Mouse (Mus musculus): ENCODE measurements at regions not wholly inside any gene's neighbourhood (a gene's known extent, or its start where the extent isn't known, plus 50 kb on each side); places are given as distances from the start of the nearest gene placed in this dataset.

DNA sequence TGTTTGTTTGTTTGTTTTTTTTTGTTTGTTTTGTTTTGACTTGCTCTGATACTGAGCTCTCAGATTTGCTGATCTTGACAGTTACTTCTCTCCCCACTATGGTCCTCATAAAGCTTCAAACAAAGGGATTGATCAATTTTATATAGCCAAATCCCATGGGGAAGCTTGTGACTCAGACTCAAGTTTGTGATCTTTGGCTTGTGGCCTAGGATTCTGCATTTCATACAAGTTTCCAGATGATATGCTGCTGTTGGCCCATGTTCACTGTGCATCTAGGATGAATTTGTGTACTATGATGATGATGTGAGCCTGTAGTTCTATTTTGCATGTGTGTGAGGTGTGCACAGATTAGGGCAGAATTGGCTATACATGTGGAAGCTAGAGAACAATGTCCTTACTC, 289.7 kb upstream of the Ptger4 start:
- TF ChIP-seq CTCF (IDR thresholded peaks at IDR 0.05; ENCODE audit: low read depth) (no peak), EP300 (IDR thresholded peaks at IDR 0.05; ENCODE audit: low read depth) (no peak)

Measured in liver, postnatal 0 days (tissue).